Mouse (Mus musculus): ENCODE measurements around the gene Tapt1. TPM values are rescaled to one million over a fixed set of nuclear protein-coding genes. Genes with fewer than 3 reads are reported as not detected.

Gene Tapt1
- total and polyA plus RNA-seq, 2 experiments: 34.8 to 68.6 TPM

DNA sequence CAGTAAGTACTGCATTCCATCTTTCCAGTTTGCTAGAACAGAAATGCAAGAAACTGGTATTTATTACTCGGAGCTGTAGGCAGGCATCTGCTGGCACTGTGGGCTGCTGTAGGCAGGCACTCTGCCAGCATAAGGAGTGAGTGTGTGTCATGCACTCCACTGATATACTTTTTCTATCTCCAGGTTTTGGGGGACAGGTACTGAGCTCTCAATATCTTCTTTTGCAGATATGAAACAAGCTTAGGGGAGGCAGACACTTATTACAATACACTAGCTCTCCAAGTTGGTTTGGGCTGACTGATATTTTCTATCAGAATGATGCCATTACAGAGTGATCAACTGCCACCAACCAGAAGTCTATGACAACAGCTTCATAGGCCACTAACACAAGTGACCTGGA, 23.0 kb downstream of the Tapt1 start:
- no peak overlapping the region for H3K27ac ChIP-seq (replicated peaks; ENCODE audit: insufficient read depth, low read depth, low read length)

DNA sequence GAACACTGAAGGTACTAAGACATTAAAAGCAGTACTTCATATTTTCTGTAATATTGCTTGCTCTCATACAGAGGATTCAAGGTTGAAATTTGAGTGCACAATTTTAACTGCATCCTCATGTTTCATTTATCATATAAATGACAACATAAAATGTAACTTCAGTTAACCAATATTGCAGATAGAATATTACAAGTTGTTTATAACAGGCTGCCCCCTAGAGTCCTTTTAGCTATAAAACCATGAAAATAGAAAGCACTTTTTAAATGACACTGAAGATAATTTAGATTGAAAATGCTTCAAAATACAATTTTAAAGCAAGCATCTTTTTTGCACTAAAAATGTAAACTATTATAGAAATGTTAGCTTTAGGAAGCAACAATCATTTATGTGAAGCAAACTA, 24.8 kb downstream of the Tapt1 start:
- Histone ChIP-seq H3K4me1 (ENCODE audit: control insufficient read depth, insufficient read depth, low read length) (peaks cover 5% of the 10 kb centered on the region), H3K27ac (replicated peaks; ENCODE audit: insufficient read depth, low read depth, low read length) (no peak overlapping the region), H3K27me3 (ENCODE audit: control insufficient read depth, insufficient read depth, low read length) (no peaks in the 10 kb centered on the region), H3K79me2 (ENCODE audit: control insufficient read depth, insufficient read depth, low read length) (peaks cover 23% of the 10 kb centered on the region; the same call in 1 of the 2 replicates), H3K4me3 (ENCODE audit: insufficient read depth, low read depth, low read length) (no peak overlapping the region), H3K36me3 (ENCODE audit: control insufficient read depth, insufficient read depth, low read length) (peaks cover 16% of the 10 kb centered on the region), H3K9ac (ENCODE audit: low read depth, low read length) (no peak overlapping the region)
- no peak for DNase-seq (ENCODE audit: extremely low read depth, low read depth, low spot score)
- no peak for TF ChIP-seq POLR2A (IDR thresholded peaks at IDR 0.05; ENCODE audit: extremely low read depth, insufficient read depth, low read length)
- no peak for TF ChIP-seq CTCF (IDR thresholded peaks at IDR 0.05; ENCODE audit: low read depth, low read length)

More for the DNA sequence above, 23.0 kb downstream of the Tapt1 start:
- no peaks in the 10 kb centered on the region for H3K27me3 ChIP-seq (ENCODE audit: control insufficient read depth, insufficient read depth, low read length)
- no peak overlapping the region for H3K9ac ChIP-seq (ENCODE audit: low read depth, low read length)
- H3K36me3 ChIP-seq (ENCODE audit: control insufficient read depth, insufficient read depth, low read length): peaks cover 16% of the 10 kb centered on the region
- WGBS: 36% methylated on average over 1 of the region's 1 CpGs
- peaks cover 5% of the 10 kb centered on the region for H3K4me1 ChIP-seq (ENCODE audit: control insufficient read depth, insufficient read depth, low read length)
- no peak overlapping the region for H3K4me3 ChIP-seq (ENCODE audit: insufficient read depth, low read depth, low read length)
- no peak for DNase-seq (ENCODE audit: extremely low read depth, low read depth, low spot score)
- peaks cover 20% of the 10 kb centered on the region; the same call in 1 of the 2 replicates for H3K79me2 ChIP-seq (ENCODE audit: control insufficient read depth, insufficient read depth, low read length)
- no peak for TF ChIP-seq CTCF (IDR thresholded peaks at IDR 0.05; ENCODE audit: low read depth, low read length)
- no peak for TF ChIP-seq POLR2A (IDR thresholded peaks at IDR 0.05; ENCODE audit: extremely low read depth, insufficient read depth, low read length)

DNA sequence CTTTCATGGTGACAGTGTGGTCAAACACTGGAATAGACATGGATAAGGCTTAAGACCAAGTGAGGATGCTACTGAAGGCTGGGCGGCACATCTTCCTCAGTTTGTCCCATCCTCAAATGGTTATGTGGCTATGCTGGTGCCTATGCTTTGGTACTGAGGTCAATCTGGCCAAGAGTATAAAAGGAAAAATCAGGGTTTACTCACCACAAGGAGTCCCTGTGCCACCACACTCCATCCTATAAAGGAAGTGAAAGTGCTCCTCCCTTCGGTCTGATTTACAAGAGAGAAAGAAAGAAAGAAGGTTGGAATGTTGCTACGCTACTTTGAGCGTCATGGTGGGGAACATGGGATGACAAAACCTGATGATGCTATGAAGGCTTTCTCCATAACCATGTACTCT, 27.3 kb downstream of the Tapt1 start:
- no peak for DNase-seq (ENCODE audit: extremely low read depth, low read depth, low spot score)
- no peaks in the 10 kb centered on the region for H3K27me3 ChIP-seq (ENCODE audit: control insufficient read depth, insufficient read depth, low read length)
- H3K9ac ChIP-seq (ENCODE audit: low read depth, low read length): no peak overlapping the region
- over 99% methylated on average over 4 of the region's 4 CpGs for WGBS
- TF ChIP-seq CTCF (IDR thresholded peaks at IDR 0.05; ENCODE audit: low read depth, low read length) (no peak), POLR2A (IDR thresholded peaks at IDR 0.05; ENCODE audit: extremely low read depth, insufficient read depth, low read length) (no peak)
- no peak overlapping the region for H3K27ac ChIP-seq (replicated peaks; ENCODE audit: insufficient read depth, low read depth, low read length)
- peaks cover 20% of the 10 kb centered on the region; the same call in 1 of the 2 replicates for H3K79me2 ChIP-seq (ENCODE audit: control insufficient read depth, insufficient read depth, low read length)
- no peak overlapping the region for H3K4me3 ChIP-seq (ENCODE audit: insufficient read depth, low read depth, low read length)
- H3K36me3 ChIP-seq (ENCODE audit: control insufficient read depth, insufficient read depth, low read length): peaks cover 25% of the 10 kb centered on the region
- H3K4me1 ChIP-seq (ENCODE audit: control insufficient read depth, insufficient read depth, low read length): peaks cover 5% of the 10 kb centered on the region

DNA sequence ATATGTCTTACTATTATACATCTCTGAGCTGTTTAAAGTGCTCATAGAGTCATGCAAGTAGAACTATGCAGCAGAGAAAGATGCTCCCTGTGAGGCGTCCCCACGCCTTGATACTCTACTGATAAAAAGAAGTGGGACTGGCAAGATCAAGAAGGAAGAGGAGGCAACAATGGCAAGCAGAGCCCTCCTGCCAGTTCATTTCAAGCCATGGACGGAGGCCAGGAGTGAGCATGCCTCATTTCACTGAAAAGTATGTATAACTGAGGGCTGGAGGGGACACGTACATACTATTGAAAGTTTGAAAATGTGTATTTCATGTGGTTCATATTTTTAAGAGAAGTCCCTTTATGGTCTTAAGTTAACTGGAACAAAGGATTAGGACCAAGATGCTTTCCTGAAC, 28.0 kb downstream of the Tapt1 start:
- H3K9ac ChIP-seq (ENCODE audit: low read depth, low read length): no peak overlapping the region
- TF ChIP-seq CTCF (IDR thresholded peaks at IDR 0.05; ENCODE audit: low read depth, low read length) (no peak), POLR2A (IDR thresholded peaks at IDR 0.05; ENCODE audit: extremely low read depth, insufficient read depth, low read length) (no peak)
- no peak overlapping the region for H3K27ac ChIP-seq (replicated peaks; ENCODE audit: insufficient read depth, low read depth, low read length)
- peaks cover 20% of the 10 kb centered on the region; the same call in 1 of the 2 replicates for H3K79me2 ChIP-seq (ENCODE audit: control insufficient read depth, insufficient read depth, low read length)
- DNase-seq (ENCODE audit: extremely low read depth, low read depth, low spot score): no peak
- peaks cover 31% of the 10 kb centered on the region for H3K36me3 ChIP-seq (ENCODE audit: control insufficient read depth, insufficient read depth, low read length)
- no peaks in the 10 kb centered on the region for H3K27me3 ChIP-seq (ENCODE audit: control insufficient read depth, insufficient read depth, low read length)
- H3K4me3 ChIP-seq (ENCODE audit: insufficient read depth, low read depth, low read length): no peak overlapping the region
- WGBS: 98% methylated on average over 4 of the region's 4 CpGs
- H3K4me1 ChIP-seq (ENCODE audit: control insufficient read depth, insufficient read depth, low read length): peaks cover 2% of the 10 kb centered on the region

DNA sequence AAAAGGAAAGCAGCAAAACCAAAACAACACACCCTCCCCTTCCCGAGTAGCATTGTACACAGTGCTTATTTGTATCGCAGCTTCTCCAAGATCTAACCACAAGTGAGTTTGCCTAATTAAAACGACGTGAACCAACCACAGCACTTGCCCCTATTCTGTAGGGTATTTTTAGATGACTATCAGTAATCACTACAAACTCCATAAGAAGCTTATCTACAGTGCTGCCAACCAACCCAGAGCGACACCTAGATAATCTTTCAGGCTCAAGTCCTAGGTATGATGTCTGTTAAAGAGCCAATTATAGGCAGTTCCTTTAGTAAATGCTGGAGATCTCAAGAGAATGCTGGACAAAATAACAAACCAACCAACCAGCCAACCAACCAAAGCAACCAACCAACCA, 28.6 kb downstream of the Tapt1 start:
- no peak for DNase-seq (ENCODE audit: extremely low read depth, low read depth, low spot score)
- Histone ChIP-seq H3K4me3 (ENCODE audit: insufficient read depth, low read depth, low read length) (no peak overlapping the region), H3K9ac (ENCODE audit: low read depth, low read length) (no peak overlapping the region), H3K4me1 (ENCODE audit: control insufficient read depth, insufficient read depth, low read length) (no peaks in the 10 kb centered on the region), H3K36me3 (ENCODE audit: control insufficient read depth, insufficient read depth, low read length) (peaks cover 37% of the 10 kb centered on the region), H3K27ac (replicated peaks; ENCODE audit: insufficient read depth, low read depth, low read length) (no peak overlapping the region), H3K27me3 (ENCODE audit: control insufficient read depth, insufficient read depth, low read length) (no peaks in the 10 kb centered on the region), H3K79me2 (ENCODE audit: control insufficient read depth, insufficient read depth, low read length) (peaks cover 20% of the 10 kb centered on the region; the same call in 1 of the 2 replicates)
- TF ChIP-seq CTCF (IDR thresholded peaks at IDR 0.05; ENCODE audit: low read depth, low read length): no peak
- no peak for TF ChIP-seq POLR2A (IDR thresholded peaks at IDR 0.05; ENCODE audit: extremely low read depth, insufficient read depth, low read length)
- 87% methylated on average over 5 of the region's 5 CpGs for WGBS

DNA sequence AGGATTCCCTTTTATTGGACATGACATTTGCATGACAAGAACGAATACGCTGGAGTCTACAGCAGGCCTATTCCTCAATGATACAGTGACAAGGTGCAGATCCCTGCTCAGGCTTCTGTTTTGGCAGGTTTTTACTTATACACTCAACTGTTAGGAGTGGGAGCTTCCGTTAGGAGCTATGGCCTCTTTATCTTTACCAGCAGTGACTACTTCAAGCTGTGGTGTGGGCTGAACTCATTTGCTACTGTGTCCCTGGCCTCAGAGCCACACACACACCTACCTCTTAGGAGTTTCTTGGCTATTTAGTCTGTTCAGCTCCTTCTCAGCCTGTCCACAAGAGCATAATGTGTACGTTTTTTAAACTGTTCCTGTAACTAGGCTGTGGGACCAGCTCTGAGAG, 30.3 kb downstream of the Tapt1 start:
- Histone ChIP-seq H3K4me3 (ENCODE audit: insufficient read depth, low read depth, low read length) (no peak overlapping the region), H3K4me1 (ENCODE audit: control insufficient read depth, insufficient read depth, low read length) (no peaks in the 10 kb centered on the region), H3K9ac (ENCODE audit: low read depth, low read length) (no peak overlapping the region), H3K27me3 (ENCODE audit: control insufficient read depth, insufficient read depth, low read length) (no peaks in the 10 kb centered on the region), H3K27ac (replicated peaks; ENCODE audit: insufficient read depth, low read depth, low read length) (no peak overlapping the region), H3K36me3 (ENCODE audit: control insufficient read depth, insufficient read depth, low read length) (peaks cover 42% of the 10 kb centered on the region), H3K79me2 (ENCODE audit: control insufficient read depth, insufficient read depth, low read length) (peaks cover 20% of the 10 kb centered on the region; the same call in 1 of the 2 replicates)
- DNase-seq (ENCODE audit: extremely low read depth, low read depth, low spot score): no peak
- TF ChIP-seq POLR2A (IDR thresholded peaks at IDR 0.05; ENCODE audit: extremely low read depth, insufficient read depth, low read length) (no peak), CTCF (IDR thresholded peaks at IDR 0.05; ENCODE audit: low read depth, low read length) (no peak)
- 90% methylated on average over 4 of the region's 4 CpGs for WGBS
